Mouse (Mus musculus) T-cell, adult 2 months (primary cell): ENCODE measurements at regions not wholly inside any gene's neighbourhood (a gene's known extent, or its start where the extent isn't known, plus 50 kb on each side); places are given as distances from the start of the nearest gene placed in this dataset.

Experiments
- DNase-seq: peaks from one replicate; pipeline ENCODE4 v3.0.0; 2022; ENCODE audit warnings: low spot score

- DNase-seq: no peak
These were observed 740.3 kb downstream of the Dhx35 start for GRCm38 (mm10) chr2:159534951-159535350.

DNA sequence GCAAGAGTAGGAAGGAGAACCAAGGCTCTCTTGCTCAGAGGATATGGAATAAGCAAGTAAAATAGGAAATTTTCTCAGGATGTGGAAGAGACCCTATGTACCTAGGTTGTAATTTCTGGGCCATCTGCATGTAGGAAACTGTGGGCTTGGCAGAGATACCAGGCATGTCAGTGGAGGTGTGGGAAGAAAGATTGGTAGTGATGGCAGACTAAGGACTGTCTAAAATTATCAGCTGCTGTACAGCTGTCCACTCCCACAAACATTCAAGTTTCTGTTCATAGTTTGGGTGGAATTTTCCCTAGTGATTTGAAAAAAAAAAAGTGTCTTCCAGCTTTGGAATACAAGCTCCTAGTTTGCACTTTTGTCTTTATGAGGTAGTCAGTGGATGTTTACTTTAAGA lies 744.7 kb downstream of the Dhx35 start:
- no peak for DNase-seq

GRCm38 (mm10) chr2:159557567-159557966 lies 763.0 kb downstream of the Dhx35 start:
- DNase-seq: no peak

DNA sequence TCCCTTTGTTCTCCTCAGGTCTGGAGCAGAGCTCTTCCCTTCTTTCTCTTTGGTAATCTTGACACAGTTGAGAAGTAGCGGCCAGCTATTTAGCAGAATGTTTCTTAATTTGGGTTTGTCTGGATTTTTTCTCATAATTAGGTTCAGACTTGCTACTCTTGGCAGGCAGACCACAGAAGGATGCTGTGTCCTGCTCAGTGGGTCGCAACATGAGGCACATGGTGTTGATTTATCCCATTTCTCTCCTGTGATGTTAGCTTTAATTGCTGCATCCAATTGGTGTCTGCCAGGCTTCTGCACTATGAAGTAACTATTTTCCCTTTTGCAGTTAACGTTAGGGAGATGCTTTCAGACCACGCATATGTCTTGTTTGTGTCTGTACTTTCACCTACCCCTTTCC lies 768.7 kb downstream of the Gm826 start:
- DNase-seq: no peak

DNA sequence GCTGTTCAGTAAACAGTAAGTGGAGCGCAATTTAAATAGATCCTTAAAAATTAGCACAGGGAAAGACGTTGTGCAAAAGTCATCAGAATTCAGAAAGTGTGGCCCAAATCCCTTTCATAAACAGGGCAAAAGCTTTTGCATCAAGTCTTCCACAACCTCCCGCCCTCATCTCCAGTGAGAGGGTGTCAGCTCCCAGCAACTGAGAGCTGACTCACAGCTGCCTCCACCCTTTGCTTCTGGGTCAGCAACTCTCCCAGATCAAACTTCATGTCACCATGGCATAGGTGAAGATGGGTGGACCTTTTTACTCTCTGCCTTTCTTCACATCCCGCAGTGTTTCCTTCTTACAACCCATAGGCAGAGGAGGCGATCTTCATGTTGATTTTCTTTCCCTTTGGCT lies 768.0 kb downstream of the Gm826 start:
- DNase-seq: no peak

DNA sequence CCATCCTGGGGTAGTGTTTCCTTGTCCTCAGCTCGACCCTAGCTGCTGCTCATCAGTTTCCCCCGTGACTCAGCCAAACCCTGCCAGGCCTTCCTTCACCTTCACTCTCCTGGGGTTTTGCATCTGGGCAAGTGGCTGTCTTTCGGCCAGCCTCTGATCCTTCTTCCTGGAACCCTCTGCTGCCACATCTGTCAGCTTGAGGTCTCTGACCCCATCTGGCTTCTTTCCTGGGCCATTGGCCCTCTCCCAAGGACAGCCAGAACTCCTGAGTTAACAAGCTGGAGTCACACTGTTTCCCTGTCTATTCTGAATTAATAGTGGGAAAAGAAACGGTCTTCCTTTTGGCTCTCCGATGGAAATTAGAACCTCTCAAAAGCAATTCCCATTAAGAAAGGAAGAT lies 767.5 kb downstream of the Gm826 start:
- no peak for DNase-seq

DNA sequence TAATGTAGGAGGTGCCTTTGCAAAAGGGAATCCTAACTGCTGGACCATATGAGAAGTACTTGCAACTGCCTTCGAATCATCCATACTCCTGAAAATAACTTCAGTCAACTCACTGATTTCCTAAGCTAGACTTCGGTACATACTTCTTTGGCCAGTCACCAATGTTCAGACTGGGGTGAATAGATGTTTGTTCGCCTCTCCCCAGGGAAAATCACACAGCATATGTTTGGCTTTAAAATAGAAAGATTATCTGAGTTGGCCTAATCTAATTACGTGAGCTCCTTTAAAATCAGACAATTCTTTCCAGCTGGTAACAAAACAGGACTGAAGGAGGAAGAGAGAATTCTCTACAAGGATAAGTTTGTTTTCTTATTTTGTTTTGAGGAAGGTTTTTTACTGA lies 765.6 kb downstream of the Gm826 start:
- DNase-seq: no peak

- DNase-seq: no peak
These were observed 762.1 kb downstream of the Gm826 start for GRCm38 (mm10) chr2:159571862-159572261.

DNA sequence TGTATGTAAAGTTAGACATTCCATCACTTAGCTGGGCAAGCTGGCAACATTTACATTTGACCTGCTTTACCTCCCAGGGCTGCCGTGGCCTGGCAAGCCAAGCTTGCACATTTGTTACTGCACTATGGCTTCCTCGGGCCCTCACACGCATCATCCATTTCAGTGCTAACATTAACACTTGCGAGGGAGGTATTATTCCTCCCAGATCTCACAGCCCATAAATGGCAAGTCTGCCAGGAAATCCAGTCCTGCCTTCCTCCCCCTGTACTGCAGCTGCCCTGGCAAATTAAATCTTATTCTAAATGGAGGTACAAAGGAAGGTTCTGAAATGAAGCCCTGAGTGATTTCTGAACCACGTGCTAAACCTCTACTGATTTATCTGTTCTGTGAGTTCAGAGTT lies 758.7 kb downstream of the Gm826 start:
- DNase-seq: no peak

DNA sequence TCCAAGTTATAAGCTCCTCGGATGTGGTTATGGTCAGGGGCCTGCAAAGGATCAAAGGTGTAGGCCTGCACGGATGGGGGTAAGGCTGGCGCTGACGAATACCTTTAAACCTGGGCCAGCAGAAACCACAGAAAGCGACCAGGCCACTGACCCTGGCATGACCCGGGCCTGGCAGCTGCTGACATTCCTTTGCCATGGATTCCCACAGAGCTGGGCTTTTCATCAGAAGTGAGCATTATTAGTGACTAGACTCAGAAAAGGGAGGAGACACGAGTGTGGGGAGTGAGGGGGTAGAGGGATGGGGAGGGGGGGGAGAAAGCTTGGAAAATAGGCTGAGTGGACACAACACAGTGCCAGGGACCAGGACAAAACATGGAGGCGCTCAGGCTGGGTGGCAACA lies 750.9 kb downstream of the Gm826 start:
- DNase-seq: no peak

GRCm38 (mm10) chr2:159584641-159585040 lies 749.3 kb downstream of the Gm826 start:
- DNase-seq: no peak

DNA sequence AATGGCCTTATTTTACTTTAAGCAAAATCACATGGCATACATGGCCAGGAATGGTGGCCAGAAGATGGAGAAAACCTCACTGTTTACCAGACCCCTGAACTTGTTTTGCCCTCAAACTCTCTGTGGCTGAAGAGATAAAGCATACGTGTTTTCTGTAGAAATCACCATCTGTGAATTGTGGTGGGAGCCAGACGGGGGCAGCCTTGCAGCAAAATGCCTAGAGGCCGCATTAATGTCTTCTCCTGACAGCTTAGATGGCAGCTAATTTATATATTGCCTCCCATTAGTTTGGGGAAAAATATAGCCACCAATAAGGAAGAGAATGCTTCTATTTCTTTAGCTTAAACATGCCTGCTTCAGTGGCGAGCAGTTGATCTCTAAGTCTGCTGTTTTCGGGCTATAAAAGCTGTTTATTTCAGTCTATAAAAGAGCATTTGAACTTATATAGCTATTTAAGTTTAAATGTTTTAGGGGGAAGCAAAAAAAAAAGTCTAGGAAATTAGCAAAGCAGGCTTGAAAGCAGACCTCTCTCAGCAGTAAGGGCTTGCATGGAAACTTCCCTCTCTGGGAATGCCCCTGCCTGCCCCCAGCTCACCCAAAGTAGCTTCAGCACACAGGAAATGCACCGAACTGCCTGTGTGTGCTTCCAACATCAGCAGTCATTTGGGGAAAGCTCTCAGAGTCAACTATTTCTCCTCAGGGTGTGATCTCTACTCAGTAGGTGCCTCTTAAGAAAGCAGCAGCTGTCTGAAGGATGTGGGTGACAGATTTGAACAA lies 747.1 kb downstream of the Gm826 start:
- DNase-seq: no peak

GRCm38 (mm10) chr2:159591396-159592124 lies 742.4 kb downstream of the Gm826 start:
- DNase-seq: no peak

DNA sequence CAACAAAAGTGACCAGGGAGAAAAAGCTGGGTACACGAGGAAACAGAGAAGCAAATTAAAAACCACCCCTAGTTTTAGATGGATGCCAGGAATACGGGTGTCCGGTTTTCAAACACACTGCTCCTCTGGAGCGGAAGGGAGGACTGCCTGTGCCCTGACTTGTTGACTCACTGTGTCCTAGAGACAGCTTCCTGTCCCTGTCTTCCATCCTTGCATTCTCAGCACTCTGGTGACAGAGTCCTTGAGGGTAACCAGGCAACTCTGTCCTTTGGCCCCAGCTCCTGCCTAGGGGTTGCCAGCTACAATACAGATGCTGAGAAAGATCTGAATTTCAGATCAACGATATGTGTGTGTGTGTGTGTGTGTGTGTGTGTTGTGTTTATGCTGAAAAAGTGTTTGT lies 741.1 kb downstream of the Gm826 start:
- no peak for DNase-seq

GRCm38 (mm10) chr2:159596285-159596684 lies 737.7 kb downstream of the Gm826 start:
- DNase-seq: no peak

DNA sequence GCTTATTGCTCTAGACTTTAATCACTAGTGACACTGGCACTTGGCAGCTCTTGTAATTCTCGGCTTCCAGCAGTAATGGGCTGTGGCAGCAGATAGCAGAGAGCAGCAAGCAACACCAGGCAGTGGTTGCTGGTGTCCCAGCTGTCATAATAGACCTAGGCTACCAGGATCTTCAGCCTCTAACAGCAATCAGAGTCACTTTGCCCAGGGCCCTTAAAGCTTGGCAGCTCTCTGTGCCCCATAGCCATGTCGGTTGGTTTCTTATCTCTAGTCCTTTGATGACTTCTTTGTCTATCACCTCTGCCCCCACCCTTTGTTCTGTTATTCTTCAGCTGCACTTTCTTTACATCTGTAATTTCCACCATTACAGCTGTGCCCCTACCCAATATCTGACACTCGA lies 735.9 kb downstream of the Gm826 start:
- no peak for DNase-seq

DNA sequence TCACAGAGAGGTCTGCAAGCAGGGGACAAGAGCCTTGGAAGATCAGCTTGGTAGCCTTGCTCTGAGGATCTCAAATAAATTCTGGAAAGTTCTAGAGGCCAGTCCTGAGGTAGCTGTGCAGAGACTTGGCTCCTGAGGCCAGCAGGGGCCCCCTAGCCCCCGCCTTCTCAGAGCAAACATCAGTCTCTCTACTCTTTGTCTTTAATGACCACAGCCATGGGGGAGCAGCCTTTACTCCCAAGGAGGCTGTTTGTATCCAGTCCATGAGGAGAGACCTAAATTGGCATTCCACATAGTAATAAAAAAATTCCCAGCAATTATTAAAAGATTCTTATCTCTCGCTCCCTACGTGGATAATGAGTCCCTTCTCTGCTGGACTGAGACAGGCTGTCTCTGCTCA lies 726.8 kb downstream of the Gm826 start:
- DNase-seq: no peak

DNA sequence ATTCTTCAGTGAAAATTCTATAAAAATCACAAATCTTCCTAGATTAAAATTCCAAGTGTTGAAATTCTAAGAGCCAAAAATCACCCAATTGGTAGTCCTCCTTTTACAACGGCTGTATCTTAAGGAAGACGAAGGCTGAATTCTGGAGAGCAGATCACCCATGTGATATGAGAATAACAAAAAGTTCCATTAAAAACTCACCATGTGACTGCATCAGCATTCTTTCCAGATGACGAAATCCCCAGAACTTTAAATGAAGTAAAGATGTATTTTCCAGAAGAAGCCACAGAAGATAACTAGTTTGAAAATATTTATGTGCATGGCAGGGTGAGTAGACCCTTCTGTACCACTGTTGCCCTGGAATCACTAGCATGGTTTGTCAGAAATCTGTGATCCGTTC lies 723.5 kb downstream of the Gm826 start:
- no peak for DNase-seq

GRCm38 (mm10) chr2:159616685-159617084 lies 717.3 kb downstream of the Gm826 start:
- DNase-seq: no peak

GRCm38 (mm10) chr2:159621261-159621660 lies 712.7 kb downstream of the Gm826 start:
- DNase-seq: no peak

GRCm38 (mm10) chr2:159622141-159622669 lies 711.8 kb downstream of the Gm826 start:
- no peak for DNase-seq

DNA sequence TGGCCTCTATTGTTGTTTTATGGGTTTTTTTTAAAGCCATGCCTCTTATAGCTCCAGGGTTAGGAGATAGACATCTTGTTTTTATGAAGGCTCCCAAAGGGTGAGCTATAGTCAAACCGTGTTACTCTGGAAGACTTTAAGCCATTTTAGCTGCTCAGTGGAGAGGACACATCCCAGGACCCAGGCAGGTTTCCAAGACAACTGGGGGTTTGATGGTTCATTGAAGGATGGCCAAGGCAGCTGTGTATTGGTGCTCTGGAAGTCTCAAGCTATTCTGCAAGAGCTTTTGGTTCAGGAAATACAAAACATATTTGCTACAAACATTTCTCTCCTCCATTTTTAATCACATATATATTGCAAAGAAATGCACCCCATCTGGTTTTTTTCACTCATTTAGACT lies 708.7 kb downstream of the Gm826 start:
- no peak for DNase-seq

GRCm38 (mm10) chr2:159645861-159646260 lies 688.1 kb downstream of the Gm826 start:
- DNase-seq: no peak
